Mouse (Mus musculus) ovary, postnatal 36 days (tissue): ENCODE measurements around the gene Cux1.

Experiments
- DNase-seq: peaks from one replicate; pipeline ENCODE4 v3.0.0; 2022; ENCODE audit warnings: low spot score, mixed read lengths

Cux1 gene

DNA sequence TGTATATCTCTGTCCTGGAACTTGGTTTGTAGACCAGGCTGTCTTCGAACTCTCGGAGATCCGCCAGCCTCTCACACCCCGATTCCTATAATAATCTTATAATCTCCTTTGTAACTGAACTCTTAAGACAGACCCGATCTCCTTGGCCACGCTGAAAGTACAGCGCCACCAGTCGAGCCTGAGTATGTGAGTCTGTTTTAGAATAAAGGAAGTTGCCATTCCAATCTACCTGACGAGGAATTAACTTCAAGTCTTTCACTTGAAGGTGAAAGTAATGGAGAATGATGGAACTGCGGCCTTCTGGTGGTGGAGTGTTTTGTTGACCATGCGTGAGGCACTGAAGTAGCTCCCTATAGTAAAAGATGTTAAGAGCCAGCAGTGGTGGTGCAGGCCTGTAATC lies 367.8 kb downstream of the Cux1 start:
- peak; percentile 15 for DNase-seq

DNA sequence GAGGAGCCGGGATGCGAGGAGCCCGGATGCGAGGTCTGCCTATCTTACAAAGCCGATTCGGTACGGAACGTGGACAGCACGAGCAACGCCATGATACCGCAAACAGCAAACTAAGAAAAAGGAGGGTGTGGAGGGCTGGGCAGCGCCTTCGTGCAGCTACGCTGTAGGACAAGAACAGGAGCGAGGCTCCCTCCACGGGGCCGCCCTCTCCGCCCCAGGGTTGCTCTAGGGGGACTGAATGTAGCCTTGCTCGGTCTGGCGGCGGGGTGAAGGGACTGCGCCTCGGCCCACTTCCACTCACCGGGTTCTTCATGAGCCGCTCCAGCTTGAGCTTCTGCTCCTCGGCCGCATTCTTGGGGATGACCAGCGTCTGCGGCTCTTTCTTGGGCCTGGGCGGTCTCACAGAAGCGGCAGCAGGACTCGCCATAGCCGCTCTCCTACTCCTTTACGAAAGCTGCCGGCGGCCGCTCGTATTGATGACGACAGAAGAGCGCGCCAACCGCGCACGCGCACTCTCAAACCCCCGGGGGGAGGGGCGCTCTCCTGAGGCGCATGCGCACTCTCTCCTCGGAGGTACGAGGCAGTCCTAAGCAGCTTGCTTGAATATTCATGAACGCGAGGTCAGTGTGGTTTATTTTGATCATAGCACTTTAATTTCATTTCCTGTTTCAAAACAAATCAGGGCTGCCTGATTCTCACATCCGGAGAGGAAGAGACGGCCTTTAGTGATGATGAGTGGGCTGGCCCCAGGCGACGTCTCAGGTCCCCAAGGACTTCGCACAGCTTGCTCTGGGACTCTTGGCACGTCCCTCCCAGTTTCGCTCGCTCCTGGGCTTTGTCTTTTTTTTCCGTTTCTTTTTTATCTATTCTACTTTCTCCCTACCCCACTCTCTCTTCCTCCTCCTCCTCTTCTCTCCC lies 368.6 kb downstream of the Cux1 start, which contains the start of gene Prkrip1:
Gene Prkrip1 (minus strand): TSS at position 490 of the 918 bp plus-strand sequence.
- DNase-seq: peak; percentile 92
